Mouse (Mus musculus) midbrain, embryonic 12.5 days (tissue): ENCODE measurements around the gene Gpx5. TPM values are rescaled to one million over a fixed set of nuclear protein-coding genes. Genes with fewer than 3 reads are reported as not detected.

Experiments used
- ATAC-seq: fragments of 200-750 bp; cut with Nextera tagmentation; 2 replicates; pipeline ENCODE4 v1.8.0; 2017; ENCODE audit warnings: low read depth, moderate TSS enrichment, moderate library complexity; ENCODE audit not compliant: low FRiP score
- H3K27ac ChIP-seq: fragments of 300-500 bp; sonication (generic); replicated peaks from 2 replicates; pipeline ENCODE4 v1.5.1; 2016; ENCODE audit warnings: mild to moderate bottlenecking
- H3K27me3 ChIP-seq: fragments of 300-500 bp; sonication (generic); 2 replicates; pipeline ENCODE4 v1.6.1; 2016; ENCODE audit warnings: mild to moderate bottlenecking
- H3K36me3 ChIP-seq: fragments of 300-500 bp; sonication (generic); 2 replicates; pipeline ENCODE4 v1.6.1; 2016
- H3K4me1 ChIP-seq: fragments of 300-500 bp; sonication (generic); 2 replicates; pipeline ENCODE4 v1.6.1; 2016
- H3K4me2 ChIP-seq: fragments of 300-500 bp; sonication (generic); replicated peaks from 2 replicates; pipeline ENCODE4 v1.6.1; 2016; ENCODE audit warnings: mild to moderate bottlenecking, moderate library complexity
- H3K4me3 ChIP-seq: fragments of 300-500 bp; sonication (generic); 2 replicates; pipeline ENCODE4 v1.5.1; 2016; ENCODE audit warnings: mild to moderate bottlenecking
- H3K9ac ChIP-seq: fragments of 300-500 bp; sonication (generic); replicated peaks from 2 replicates; pipeline ENCODE4 v1.6.1; 2016; ENCODE audit warnings: mild to moderate bottlenecking, moderate library complexity
- H3K9me3 ChIP-seq: fragments of 300-500 bp; sonication (generic); 2 replicates; pipeline ENCODE4 v1.6.1; 2016; ENCODE audit warnings: mild to moderate bottlenecking
- WGBS: fragments of 180-500 bp; shearing (Covaris S2); methylation state at CpG from one replicate; pipeline ENCODE4 v1.1.7; 2016; 5-methylcytosine and 5-hydroxymethylcytosine counted together
- polyA plus RNA-seq: library from polyadenylated mRNA; unstranded; fragments of >200 nt; fragmentation: Nextera tagmentation; extraction: Ambion mirVana; gene quantifications from 2 replicates; pipeline ENCODE4 v1.2.1, GENCODE M21; 2016

The Gpx5 gene
- polyA plus RNA-seq, 1 experiment from 2014 or later: not detected

DNA sequence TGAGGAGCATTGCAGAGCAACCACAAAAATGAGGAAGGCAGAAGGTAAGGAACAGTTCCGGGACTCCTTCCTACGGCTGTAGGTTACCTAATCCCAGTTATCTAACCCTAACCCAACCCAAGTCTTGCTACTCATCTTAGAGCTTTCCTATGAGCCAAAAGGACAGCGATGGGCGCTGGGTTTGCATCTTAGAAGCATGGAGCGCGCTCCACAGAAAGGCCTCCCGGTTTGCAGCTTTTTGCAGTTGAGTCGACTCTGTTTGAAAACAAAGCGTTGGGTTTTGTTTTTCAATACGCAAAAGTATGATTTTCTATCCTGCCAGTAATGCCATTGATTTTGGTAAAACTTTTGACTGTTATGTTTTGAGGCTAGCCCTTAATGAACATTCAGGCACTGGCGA, 28.6 kb downstream of the Gpx5 start:
- Histone ChIP-seq H3K9me3 (no peaks in the 10 kb centered on the region), H3K4me2 (peak overlapping the region; percentile 47), H3K27me3 (peaks cover 29% of the 10 kb centered on the region), H3K4me3 (peak overlapping the region; percentile 42), H3K4me1 (peaks cover 12% of the 10 kb centered on the region), H3K36me3 (no peaks in the 10 kb centered on the region), H3K27ac (no peak overlapping the region), H3K9ac (peak overlapping the region; percentile 44)
- no peak for ATAC-seq
- 2% methylated on average over 11 of the region's 11 CpGs for WGBS

DNA sequence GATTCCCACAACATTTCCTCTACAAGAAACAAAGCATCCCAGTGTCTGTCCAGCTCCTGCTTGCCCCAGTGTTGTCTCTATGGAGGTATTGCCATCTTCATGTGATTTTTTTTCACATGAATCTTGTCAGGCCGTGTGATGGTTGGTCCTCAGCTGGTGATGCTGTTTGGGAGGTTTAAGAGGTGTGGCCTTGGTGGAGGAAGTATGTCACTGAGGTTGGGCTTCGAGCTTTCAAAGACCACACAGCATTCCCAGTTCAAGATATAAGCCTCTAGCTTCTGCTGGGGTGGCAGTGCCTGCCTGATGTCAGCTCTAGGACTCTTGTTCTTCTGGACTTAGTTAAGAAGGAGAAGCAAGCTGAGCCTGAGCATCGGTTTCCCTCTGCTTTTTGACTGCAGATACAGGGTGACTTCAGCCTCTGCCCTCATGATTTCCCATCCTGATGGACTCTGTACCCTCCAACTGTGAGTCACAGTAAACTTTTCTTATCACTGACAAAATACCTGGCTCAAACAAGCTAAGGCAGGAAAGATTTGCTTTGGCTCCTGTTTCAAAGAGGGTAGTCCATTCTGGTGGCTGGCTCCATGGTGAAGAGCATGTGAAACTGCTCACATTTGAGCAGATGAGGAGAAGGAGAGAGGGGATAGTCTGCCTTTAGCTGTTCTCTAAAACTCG, 29.6 kb downstream of the Gpx5 start:
- Histone ChIP-seq H3K9me3 (no peaks in the 10 kb centered on the region), H3K4me1 (peaks cover 11% of the 10 kb centered on the region), H3K4me2 (no peak overlapping the region), H3K36me3 (no peaks in the 10 kb centered on the region), H3K27ac (no peak overlapping the region), H3K27me3 (peaks cover 33% of the 10 kb centered on the region), H3K4me3 (no peak overlapping the region), H3K9ac (no peak overlapping the region)
- no peak for ATAC-seq
- 75% methylated on average over 4 of the region's 4 CpGs for WGBS

DNA sequence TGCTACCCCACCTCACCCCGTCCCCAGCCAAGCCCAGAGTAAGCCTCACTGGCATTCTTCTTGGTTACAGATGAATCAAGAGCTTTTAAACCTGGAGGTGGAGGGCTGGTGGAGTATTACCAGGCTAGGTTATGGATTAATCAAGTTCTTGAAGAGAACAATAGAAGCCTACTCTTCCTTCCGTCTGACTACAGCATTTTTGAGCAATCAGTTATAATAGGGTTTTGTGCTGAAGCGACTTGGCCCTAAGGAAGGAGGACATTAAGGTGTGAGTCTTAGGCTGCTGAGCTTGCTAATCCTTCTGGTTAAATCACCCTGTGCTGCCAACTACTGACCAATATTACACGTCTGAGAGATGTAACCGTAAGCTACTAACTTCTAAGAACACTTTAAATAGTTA, 32.2 kb downstream of the Gpx5 start:
- Histone ChIP-seq H3K4me3 (peak overlapping the region; percentile 52), H3K9ac (no peak overlapping the region), H3K27me3 (peaks cover 52% of the 10 kb centered on the region), H3K9me3 (no peaks in the 10 kb centered on the region), H3K36me3 (no peaks in the 10 kb centered on the region), H3K27ac (no peak overlapping the region), H3K4me2 (peak overlapping the region; percentile 60), H3K4me1 (peaks cover 8% of the 10 kb centered on the region)
- WGBS: 12% methylated on average over 5 of the region's 5 CpGs
- ATAC-seq: peak; percentile 20; the same call in 1 of the 2 replicates

DNA sequence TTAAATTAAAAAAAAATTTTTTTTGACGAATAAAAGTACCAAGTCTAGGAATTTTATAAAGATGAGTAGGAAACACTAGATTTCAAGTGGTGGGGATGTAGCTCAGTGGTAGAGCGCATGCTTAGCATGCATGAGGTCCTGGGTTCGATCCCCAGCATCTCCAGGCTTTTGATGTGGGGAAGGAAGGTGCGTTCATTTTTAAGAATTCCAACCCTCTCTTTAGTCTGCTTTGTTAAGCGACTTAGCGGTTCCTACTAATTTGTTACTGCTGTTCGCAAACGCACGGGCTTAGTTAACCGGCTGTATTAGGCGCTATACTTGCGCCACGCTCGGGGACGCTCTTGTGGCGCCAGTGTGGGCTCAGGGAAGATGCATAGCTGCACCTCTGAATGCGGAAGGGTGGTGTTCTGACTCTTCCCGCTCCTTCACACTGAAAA, 32.8 kb downstream of the Gpx5 start:
- Histone ChIP-seq H3K36me3 (no peaks in the 10 kb centered on the region), H3K4me3 (peak overlapping the region; percentile 52), H3K9ac (peak overlapping the region; percentile 49; the same call in 1 of the 2 replicates), H3K27me3 (peaks cover 57% of the 10 kb centered on the region), H3K27ac (no peak overlapping the region), H3K4me1 (peaks cover 8% of the 10 kb centered on the region), H3K4me2 (peak overlapping the region; percentile 60), H3K9me3 (no peaks in the 10 kb centered on the region)
- WGBS: under 1% methylated on average over 18 of the region's 18 CpGs
- ATAC-seq: peak; percentile 87

DNA sequence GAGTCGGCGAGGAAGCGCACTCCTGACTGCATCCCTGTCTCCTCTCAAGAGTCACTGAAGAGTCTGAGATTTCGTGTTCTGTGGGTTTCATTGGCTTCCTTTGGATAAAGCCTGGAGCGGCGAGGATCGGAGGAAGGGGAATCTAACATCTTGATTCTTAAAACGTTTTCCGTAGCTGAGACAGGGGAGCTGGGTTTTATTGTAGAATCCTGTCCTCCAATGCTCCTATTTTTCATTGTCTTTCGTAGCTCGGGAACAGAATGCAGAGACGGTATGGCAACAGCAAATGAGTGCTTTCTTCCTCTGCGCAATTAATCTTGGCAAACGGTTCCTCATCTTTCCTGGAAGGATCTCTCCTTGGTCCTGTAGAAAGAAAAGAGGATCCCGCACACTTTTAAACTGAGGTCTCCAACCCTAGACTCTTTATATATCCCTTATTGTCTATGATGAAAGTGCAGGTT, 33.3 kb downstream of the Gpx5 start:
- Histone ChIP-seq H3K27me3 (peaks cover 60% of the 10 kb centered on the region), H3K27ac (no peak overlapping the region), H3K4me2 (peak overlapping the region; percentile 60), H3K9me3 (no peaks in the 10 kb centered on the region), H3K4me1 (peaks cover 8% of the 10 kb centered on the region), H3K9ac (peak overlapping the region; percentile 59), H3K4me3 (peak overlapping the region; percentile 52), H3K36me3 (no peaks in the 10 kb centered on the region)
- WGBS: under 1% methylated on average over 15 of the region's 15 CpGs
- no peak for ATAC-seq

DNA sequence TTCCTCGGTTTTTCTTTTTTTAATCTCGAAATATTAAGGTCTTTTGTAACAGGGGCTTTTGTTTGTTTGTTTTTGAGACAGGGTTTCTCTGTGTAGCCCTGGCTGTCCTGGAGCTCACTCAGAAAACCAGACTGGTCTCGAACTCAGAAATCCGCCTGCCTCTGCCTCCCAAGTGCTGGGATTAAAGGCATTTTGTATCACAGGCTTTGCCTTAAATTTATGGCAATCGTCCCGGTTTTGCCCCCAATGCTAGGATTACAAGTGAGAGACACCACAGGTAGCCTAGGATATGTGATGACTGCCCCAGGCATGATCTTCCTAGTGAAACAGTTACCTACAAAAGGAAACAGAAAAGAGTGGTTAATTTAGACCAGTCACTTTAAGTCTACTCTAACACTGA, 34.0 kb downstream of the Gpx5 start:
- no peak for ATAC-seq
- WGBS: 15% methylated on average over 6 of the region's 6 CpGs
- Histone ChIP-seq H3K4me1 (peaks cover 3% of the 10 kb centered on the region; the same call in 1 of the 2 replicates), H3K27me3 (peaks cover 60% of the 10 kb centered on the region), H3K9me3 (no peaks in the 10 kb centered on the region), H3K36me3 (no peaks in the 10 kb centered on the region), H3K27ac (no peak overlapping the region), H3K4me3 (peak overlapping the region; percentile 52), H3K9ac (peak overlapping the region; percentile 59; the same call in 1 of the 2 replicates), H3K4me2 (peak overlapping the region; percentile 60)

DNA sequence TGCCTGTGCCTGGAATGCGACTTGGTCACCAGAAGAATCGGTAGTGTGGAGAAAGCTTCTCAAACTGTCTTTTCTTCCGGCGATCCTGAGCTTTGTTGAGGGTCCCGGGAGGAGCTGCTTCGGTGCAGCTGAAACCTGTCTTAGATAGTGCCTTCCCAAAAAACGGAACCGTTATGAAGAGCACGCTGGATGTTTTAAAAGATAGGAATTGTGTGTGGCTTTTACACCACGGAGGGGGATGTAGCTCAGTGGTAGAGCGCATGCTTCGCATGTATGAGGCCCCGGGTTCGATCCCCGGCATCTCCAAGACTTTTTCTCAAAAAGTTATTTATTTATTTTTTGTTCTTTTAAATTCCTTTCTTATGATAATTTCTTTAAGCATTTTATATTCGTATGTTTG, 38.5 kb downstream of the Gpx5 start:
- peaks cover 37% of the 10 kb centered on the region for H3K27me3 ChIP-seq
- no peaks in the 10 kb centered on the region for H3K36me3 ChIP-seq
- H3K9me3 ChIP-seq: no peaks in the 10 kb centered on the region
- H3K4me1 ChIP-seq: no peaks in the 10 kb centered on the region
- peak; percentile 80 for ATAC-seq
- peak overlapping the region; percentile 65 for H3K4me2 ChIP-seq
- H3K27ac ChIP-seq: no peak overlapping the region
- H3K4me3 ChIP-seq: peak overlapping the region; percentile 54
- H3K9ac ChIP-seq: peak overlapping the region; percentile 50
- 2% methylated on average over 16 of the region's 16 CpGs for WGBS

DNA sequence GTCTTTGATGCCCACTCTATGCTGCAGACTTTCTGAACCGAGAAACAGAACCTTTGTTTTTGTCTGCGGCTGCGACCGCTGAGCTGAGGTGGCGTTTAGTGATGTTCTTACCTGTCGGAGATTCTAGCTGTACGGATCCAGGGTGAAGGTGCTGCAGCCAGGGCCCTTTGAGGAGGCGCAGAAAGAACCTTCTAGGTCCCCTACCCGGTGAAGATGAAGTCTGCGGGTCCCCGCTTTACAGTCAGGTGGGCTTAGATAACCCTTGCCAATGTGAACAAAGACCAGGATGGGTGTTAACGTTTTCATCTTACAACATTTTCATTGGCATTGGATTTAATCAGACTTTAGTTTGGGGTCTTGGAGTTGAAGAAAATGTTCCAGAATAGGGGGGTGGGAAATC, 39.0 kb downstream of the Gpx5 start:
- peaks cover 37% of the 10 kb centered on the region for H3K27me3 ChIP-seq
- no peaks in the 10 kb centered on the region for H3K4me1 ChIP-seq
- peak overlapping the region; percentile 65 for H3K4me2 ChIP-seq
- H3K27ac ChIP-seq: no peak overlapping the region
- ATAC-seq: 0 out of 2 replicates have a peak, but pooled peaks have one; percentile 36
- H3K9ac ChIP-seq: peak overlapping the region; percentile 50
- no peaks in the 10 kb centered on the region for H3K9me3 ChIP-seq
- WGBS: 1% methylated on average over 12 of the region's 12 CpGs
- no peaks in the 10 kb centered on the region for H3K36me3 ChIP-seq
- H3K4me3 ChIP-seq: peak overlapping the region; percentile 54

DNA sequence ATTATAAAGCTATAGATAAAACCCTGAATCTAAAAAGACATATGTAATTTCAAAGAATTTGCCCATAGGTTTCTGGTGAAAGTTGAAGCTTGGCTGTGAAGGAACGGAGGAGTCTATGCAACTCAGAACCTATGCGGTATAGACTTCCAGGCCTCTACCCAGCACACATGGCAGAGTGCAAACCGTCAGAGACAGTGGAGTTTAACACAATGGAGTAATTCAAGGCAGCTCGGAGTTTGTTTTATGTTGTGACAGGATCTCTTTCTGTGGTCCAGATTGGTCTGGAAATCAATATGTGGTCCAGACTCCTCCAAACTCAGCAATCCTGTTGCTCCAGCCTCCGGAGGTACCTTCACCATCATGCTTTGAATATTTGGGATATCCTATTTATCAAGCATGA, 39.5 kb downstream of the Gpx5 start:
- H3K36me3 ChIP-seq: no peaks in the 10 kb centered on the region
- no peak overlapping the region for H3K9ac ChIP-seq
- ATAC-seq: no peak
- H3K4me2 ChIP-seq: peak overlapping the region; percentile 65
- H3K27ac ChIP-seq: no peak overlapping the region
- 18% methylated on average over 5 of the region's 5 CpGs for WGBS
- H3K4me3 ChIP-seq: peak overlapping the region; percentile 54
- H3K9me3 ChIP-seq: no peaks in the 10 kb centered on the region
- no peaks in the 10 kb centered on the region for H3K4me1 ChIP-seq
- peaks cover 35% of the 10 kb centered on the region for H3K27me3 ChIP-seq

DNA sequence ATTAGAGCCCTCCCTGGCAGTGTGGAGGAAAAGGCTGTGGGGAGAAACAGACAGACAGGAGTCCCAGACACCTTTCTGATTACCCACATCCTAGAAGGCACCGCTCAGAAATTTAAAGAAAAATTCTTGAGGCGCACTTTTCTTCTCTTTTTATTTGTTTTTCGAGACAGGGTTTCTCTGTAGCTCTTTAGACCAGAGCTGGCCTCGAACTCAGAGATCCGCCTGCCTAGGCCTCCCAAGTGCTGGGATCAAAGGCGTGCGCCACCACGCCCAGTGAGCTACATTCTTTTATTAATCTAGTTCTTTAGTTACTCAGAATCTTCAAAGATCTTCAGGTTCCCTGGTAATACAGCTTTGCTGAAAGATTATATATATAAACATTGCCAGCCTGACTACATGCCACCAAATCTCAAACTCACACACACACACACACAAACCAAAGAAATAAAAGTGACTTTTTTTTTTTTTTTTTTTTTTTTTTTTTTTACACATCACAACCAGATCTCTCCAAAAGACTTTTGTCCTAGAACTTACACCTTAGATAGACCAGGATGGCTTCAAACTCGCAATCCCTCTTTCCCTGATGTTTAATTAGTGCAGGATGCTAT, 42.4 kb downstream of the Gpx5 start:
- no peak overlapping the region for H3K4me3 ChIP-seq
- H3K9me3 ChIP-seq: no peaks in the 10 kb centered on the region
- H3K4me2 ChIP-seq: no peak overlapping the region
- no peak overlapping the region for H3K27ac ChIP-seq
- 29% methylated on average over 9 of the region's 9 CpGs for WGBS
- no peak for ATAC-seq
- H3K27me3 ChIP-seq: peaks cover 15% of the 10 kb centered on the region; the same call in 1 of the 2 replicates
- no peaks in the 10 kb centered on the region for H3K4me1 ChIP-seq
- no peaks in the 10 kb centered on the region for H3K36me3 ChIP-seq
- H3K9ac ChIP-seq: no peak overlapping the region

DNA sequence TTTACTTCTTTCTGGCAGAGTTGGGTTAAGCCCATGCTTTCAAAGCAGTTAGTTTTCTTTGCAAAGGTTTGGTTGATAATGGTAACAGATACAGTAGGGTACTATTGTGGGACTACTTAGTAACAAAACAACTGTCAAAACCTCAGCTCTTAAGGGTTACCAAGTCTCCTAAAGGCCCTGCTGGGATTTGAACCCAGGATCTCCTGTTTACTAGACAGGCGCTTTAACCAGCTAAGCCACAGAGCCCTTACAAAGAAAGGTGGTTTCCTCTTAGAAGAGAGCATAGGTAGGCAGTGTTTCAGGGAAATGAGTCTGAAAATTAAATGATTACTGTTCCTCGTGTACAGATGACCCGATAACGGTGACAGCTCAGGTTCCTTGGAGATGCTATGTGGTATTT, 43.5 kb downstream of the Gpx5 start:
- ATAC-seq: no peak
- H3K9me3 ChIP-seq: no peaks in the 10 kb centered on the region
- no peaks in the 10 kb centered on the region for H3K4me1 ChIP-seq
- no peak overlapping the region for H3K4me3 ChIP-seq
- WGBS: 16% methylated on average over 4 of the region's 4 CpGs
- H3K9ac ChIP-seq: no peak overlapping the region
- H3K36me3 ChIP-seq: no peaks in the 10 kb centered on the region
- H3K4me2 ChIP-seq: no peak overlapping the region
- peaks cover 12% of the 10 kb centered on the region for H3K27me3 ChIP-seq
- H3K27ac ChIP-seq: no peak overlapping the region

DNA sequence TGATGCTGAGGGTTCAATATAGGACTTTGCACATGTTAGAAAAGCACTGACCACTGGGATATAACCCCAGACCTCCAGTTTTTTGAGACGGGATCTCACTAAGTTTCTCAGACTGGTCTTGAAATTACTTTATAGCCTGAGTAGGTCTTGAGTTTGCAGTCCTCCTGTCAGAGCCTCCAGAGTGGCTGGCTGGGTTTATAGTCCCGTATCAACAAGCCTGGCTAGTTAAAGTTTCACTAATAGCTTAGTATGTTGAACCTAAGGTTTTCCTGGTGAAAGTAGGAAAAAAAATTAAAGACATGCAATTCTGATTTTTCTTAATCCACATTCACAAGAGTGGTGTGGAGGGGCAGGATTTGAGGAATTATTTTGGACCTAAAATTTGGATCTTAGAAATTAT, 46.3 kb downstream of the Gpx5 start:
- 86% methylated on average over 2 of the region's 2 CpGs for WGBS

More for the DNA sequence above, 46.3 kb downstream of the Gpx5 start:
- Histone ChIP-seq H3K9ac (no peak overlapping the region), H3K9me3 (no peaks in the 10 kb centered on the region), H3K27ac (no peak overlapping the region), H3K4me1 (peaks cover 4% of the 10 kb centered on the region; the same call in 1 of the 2 replicates), H3K4me3 (no peak overlapping the region), H3K36me3 (no peaks in the 10 kb centered on the region), H3K4me2 (no peak overlapping the region), H3K27me3 (peaks cover 24% of the 10 kb centered on the region)
- no peak for ATAC-seq
